Comparison of ENCODE assay signal across 11 mouse cellular contexts in the genomic region with DNA sequence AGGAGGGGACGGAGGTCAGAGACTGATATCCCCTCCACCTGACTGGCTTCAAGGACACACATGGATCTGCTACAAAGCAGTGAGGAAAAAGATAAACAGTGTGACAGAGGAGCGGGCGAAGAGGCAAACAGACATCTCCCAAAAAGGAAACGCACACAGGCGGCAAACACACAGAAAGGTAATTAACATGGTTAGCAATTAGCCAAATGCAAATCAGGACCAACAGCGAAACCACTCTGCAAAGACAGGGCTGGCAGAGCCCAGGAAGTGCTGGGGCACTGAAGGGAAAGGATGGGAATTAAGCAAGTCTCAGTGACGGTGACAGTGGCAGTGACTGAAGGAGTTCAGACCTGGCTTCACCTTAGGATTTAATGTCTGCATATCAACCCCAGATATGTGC.
"Had no signal": no experiment of that assay in that cellular context is flagged by ENCODE, and none has a peak within 500 bp of the region (broad histone marks: within the 10 kb centered on the region; RNA-seq: fewer than 3 reads in every experiment).

No protein-coding gene starts in this region.

- H3K9ac ChIP-seq: liver, embryonic 15.5 days; midbrain, embryonic 13.5 days had no signal

- H3K36me3 ChIP-seq: liver, embryonic 15.5 days had no signal

- H3K9me3 ChIP-seq: limb, embryonic 10.5 days; liver, embryonic 15.5 days; midbrain, embryonic 13.5 days had no signal

- H3K27ac ChIP-seq: left cerebral cortex, adult 2 months; limb, embryonic 10.5 days; liver, embryonic 15.5 days; midbrain, embryonic 13.5 days had no signal

- H3K4me3 ChIP-seq: left cerebral cortex, adult 2 months; limb, embryonic 10.5 days; liver, embryonic 15.5 days; midbrain, embryonic 13.5 days had no signal

- ATAC-seq: lung, postnatal 0 days; midbrain, embryonic 13.5 days had no signal

- DNase-seq: kidney, postnatal 25 days; lung, adult 2 months; lung, postnatal 36 days; right cerebral cortex, postnatal 14 days; thymus, postnatal 4 days had no signal

- H3K27me3 ChIP-seq: liver, embryonic 15.5 days; midbrain, embryonic 13.5 days had no signal

- H3K4me2 ChIP-seq: liver, embryonic 11.5 days; liver, embryonic 15.5 days; midbrain, embryonic 13.5 days had no signal
